Mouse (Mus musculus) spleen, postnatal 4 days (tissue): Measurements from ENCODE around the gene Susd1.

ENCODE experiments used
- DNase-seq, 2 experiments: peaks; one replicate each; pipeline ENCODE4 v3.0.0; 2022; ENCODE audit warnings: low spot score in 2 of 2

Susd1 gene

DNA sequence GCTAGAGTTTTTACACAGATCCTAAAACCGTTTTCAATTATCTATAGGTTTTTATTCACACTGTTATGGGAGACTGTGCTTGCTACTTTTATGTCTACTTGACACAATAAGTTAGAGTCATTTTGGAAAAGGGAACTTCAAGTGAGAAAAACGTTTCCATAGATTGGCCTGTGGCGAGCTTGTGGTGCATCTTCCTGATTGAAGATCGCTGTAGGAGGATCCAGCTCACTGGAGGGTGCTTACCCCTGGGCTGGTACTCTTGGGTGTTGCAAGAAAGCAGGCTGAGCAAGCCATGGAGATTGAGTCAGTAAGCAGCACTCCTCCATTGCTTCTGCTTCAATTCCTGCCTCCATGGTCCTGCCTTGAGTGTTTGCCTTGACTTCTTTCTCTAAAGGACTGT is 2.5 kb downstream of the Susd1 start:
- no peak for DNase-seq

DNA sequence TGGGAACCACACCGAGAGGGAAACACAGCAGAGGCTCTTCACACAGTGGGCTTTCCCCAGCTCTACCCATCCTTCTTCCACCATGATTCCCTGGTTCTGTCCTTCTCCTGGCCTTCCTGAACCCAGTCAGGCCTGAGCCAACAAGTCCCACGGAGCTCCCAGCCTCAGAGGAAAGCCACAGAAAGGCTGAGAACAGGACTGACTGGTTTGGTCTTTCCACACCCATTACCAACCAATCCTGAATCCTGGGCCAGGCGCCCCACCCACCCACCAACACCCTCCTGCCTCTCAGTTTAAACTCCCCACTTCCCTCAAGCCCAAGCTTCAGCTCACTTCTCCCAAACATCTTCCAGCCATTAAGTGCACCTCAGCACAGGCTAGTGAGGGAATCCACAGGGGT is 4.4 kb downstream of the Susd1 start:
- no peak for DNase-seq

DNA sequence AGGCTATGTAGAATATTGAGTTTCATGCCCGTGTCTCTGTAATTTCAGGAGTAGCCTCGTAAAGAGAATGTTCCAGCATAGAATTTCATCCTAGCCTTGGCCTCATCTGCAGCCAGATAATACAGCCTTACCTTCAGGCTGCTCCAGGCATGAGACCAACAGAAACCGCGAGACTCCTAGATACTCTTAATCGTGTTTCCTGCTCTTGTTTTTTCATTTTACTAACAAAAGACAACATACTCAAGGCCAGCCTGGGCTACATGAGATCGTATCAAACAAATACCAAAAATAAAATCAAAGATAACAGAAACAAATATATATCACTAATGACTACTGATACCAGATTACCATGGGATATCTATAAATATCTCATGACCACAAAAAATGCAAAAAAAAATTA is 9.3 kb downstream of the Susd1 start:
- DNase-seq: no peak

DNA sequence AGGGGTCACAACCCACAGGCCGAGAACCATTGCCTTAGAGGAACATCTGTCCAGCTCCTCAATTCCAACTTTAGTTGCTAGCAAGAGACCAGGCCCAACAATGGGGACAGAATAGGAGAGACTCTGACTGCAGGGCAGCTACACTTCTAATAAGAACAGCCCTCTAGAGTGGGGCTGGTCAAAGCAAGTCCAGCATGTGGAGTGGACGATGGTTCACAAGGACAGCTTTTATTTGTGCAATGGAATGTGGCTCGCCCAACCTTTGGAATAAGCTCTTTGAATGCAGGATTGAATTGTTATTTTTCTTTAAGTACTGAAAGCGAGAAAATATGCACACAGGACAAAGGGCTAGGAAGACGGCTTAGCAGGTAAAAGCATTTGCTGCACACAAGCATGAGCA is 12.0 kb downstream of the Susd1 start:
- no peak for DNase-seq

DNA sequence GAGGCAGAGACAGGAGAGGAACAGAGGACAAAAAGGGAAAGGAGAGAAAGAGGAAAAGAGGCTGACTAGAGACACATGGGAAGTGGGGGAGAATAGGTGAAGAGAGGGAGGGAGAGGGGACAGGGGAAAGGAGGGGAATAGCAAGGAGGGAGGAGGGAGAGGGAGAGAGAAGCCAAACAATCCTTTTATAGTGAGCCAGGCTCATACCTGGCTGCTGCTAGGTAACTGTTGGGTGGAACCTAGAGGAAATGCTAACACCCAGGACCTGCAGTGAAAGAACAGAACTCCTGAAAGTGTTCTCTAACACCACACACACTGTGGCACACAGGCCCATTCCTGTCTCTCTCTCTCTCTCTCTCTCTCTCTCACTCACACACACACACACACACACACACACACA is 15.6 kb downstream of the Susd1 start:
- no peak for DNase-seq

DNA sequence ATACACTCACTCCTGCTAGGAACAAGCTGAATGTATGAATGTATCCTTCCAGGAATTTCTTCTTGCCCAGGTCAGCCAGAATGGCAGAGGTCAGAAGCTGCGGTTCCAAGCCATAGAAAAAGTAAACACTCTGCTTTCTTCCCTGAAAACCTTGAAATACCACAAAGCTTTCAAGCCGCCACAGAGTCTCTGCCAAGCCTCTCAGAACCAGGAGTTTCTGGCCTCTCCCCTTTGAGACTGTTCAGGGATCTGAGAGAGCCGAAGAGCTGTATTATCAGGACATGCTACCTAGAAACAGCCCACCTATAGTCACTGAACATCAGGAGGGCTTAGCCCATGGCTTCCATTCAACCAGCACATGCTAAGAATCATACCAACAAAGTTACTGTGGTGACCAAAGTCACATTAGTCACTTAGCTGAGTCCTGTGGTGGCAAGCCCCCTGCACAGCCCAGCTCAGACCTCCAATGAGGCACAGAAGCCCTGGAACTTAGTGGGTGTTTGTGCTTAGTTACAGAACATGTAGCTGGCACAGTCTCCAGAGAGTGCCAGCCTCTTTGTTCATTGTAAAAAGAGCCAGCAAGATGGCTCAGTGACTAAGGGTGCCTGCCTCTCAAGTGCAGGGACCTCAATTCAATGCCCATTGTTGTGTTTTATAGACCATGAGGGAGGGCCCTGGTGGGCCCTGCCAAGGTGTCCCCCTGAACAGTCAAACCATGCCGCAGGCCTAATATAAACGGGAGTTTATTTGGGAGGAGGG is 16.2 kb downstream of the Susd1 start:
- no peak for DNase-seq

DNA sequence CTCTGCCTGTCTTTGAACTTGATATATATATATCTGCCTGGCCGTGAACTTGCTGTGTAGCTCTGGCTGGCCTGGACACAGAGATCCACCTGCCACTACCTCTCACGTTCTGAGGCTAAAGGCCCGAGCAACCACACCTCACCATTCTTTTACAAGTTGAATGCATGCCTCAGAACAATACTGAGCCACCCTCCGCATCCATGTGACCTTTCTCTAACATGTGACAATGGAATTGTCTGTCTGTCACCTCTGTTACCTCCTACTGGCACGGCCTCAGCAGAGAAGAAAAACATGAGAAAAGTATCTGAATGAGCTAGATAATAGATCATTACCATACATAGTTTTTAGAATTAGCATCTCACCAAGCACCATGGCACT is 17.1 kb downstream of the Susd1 start:
- no peak for DNase-seq

DNA sequence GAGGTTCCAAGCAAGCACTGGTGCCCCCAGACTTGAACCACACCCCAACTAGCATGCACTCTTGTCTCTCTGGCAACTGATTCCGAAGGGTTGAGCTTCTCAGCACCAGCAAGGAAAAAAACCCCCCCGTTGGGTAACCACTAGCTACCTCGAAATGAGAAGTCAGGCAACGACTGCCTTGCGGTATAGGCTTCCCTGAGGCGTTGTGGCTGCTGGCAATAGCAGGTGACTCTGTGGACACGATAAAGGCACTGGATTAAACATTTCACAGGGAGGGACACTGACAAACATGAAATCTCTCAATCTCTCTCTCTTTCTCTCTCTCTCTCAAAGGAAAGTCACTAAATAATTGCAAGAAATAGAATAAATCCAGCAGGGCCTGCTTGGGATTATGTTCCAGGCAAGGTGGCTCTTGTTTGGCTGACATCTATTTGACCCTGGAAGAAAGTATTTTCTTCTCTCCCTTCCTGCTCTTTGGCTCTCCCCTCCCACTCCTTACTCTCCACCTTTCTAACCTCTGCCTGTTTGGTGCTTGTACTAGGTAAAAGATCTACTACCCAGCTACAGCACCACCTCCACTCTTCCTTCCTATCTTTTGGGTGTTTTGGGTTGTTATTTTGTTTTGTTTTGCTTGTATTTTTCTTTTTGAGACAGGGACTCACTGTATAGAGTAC is 17.6 kb downstream of the Susd1 start:
- DNase-seq: no peak

DNA sequence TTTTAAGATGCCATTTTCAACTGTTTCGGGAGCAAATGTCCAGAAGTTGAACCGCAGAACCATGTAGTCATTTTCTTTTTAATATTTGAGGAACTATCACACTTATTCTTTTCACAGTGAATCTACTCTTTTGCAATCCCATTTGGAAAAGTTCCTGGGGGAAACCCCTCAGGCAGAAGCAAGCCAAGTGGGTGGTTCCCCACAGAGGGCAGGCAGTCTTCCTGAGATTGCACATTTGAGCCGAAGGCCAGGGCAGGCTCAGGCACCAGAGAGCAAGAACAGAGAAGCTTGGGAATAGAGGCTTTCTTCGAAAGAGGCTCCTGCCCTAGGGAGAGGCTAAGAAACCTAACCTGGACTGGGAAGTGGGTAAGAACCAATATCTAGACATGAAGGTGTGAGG is 19.2 kb downstream of the Susd1 start:
- DNase-seq: no peak

DNA sequence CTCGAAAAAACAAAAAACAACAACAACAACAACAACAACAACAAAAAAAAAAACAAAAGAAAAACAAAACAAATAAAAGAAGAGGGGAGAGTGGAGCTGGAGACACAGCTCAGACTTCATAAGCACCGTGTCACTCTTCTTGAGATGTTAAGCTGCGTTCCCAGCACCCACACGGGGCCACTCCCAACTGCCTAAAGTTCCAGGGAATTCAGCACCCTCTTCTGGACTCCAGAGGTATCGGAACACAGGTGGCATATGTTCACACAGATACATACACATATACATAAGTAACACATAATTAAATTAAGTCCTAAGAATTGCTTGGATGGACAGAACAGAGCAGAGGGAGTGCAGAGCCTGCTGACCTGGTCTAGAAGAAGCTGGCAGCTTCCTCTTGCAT is 25.0 kb downstream of the Susd1 start:
- DNase-seq: no peak

DNA sequence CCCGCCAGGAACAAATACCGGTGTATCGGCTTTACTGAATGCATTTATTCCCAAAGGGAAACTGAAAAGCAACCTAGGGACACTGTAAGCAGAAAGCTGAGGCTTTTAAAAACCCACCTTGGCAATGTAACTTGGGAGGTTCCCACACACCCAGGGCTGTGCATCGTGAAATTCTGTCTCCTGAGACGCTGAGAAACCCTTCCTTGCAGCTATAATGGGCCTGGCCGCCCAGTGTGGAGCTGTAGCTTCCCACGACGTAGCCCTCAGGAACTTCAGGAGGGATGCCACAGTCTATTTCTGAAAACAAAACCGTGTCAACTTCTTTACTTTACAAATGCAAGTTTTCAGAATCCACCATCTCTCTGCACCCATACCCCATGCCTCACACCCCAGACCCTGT is 27.3 kb downstream of the Susd1 start:
- no peak for DNase-seq

DNA sequence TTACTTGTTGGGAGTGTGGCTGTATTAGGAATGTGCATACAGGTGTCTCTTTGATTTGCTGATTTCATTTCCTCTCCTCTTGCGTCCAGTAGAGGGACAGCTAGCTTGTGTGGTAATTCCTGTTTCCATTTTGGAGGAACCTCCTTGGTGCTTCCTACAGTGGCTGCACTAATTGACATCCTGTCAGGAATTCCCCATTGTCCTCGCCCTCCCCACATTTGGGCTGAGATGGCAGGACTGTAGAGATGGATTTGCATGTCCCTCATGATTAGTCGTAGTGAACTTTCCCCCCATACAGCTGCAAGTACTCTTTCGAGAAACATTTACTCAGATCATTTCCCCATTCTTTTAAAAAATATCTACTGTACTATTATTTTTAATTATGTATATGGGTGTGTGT is 30.7 kb downstream of the Susd1 start:
- DNase-seq: no peak

DNA sequence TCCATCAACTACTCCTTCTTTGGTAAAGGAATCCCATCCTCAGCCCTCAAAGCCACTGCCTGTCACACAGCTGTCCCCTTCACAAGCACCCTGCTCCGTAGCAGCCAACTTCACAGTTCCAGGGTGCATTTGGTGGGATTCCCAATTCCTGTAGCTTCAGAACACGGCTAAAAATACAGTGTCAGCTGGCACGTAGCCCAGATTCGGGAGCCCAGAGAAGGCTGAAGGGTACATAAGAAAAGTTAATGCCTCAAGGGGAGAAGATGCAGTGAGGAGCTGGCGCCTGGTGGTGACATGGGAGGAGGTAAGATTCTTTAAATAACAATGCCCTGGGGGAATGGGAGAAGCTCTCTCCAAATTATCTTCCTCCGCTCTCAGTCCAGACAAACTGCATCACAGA is 34.1 kb downstream of the Susd1 start:
- DNase-seq: no peak

DNA sequence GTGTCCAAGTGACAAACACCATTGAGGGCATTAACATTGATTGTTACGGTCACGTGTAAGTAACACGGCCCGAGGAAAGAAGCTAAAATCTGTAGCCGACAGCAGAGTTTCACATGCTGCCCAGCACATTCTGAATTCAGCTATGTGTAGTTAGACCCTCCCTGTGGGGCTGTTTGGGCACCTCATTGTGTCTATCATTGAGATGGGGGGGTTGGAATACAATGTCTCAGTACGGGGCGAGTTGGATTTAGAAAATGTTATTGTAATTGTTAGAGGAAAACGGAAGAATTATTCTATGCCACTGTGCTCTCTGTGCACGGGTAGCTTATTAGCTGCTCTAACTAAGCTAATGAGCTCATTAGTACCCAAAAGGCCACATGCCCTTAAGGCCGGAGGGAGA is 37.5 kb downstream of the Susd1 start:
- no peak for DNase-seq

DNA sequence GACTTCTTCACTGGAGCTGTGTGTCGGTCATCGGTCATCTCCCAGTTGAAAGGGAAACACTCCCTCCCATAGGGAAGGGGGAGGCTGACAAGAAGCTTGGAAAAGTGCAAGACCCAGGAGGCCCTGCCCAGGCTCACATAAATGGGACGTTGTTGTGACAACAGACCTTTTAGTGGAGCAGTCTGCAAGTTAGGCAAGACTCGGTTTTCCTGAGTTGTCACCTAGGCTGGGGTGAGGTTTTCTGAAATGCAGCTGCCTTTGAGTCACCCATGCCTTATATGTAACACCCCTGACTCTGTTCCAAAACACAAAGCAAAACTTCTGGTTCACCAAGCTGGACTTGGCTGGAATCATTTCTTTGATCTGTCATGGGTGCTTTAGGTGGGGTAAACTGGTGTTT is 39.1 kb downstream of the Susd1 start:
- no peak for DNase-seq

DNA sequence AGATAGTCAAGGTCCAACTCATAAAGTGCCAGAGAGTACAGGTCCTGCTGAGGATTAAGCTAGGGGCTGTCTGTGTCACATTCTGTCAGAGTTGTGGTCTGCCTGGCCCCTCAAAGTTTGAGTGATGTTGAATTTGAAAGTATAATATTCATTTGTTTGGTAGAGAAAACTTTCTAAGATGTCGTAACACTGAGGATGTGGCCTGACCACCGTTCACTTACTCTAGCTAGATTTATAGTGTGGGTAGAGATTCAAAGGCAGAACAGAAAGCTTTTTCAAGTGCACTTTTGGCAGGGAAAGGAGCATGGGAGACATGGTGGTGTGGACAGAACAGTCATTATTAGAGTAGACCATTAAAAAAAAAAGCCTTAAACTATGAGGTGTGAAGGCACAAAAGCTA is 42.9 kb downstream of the Susd1 start:
- DNase-seq: no peak

DNA sequence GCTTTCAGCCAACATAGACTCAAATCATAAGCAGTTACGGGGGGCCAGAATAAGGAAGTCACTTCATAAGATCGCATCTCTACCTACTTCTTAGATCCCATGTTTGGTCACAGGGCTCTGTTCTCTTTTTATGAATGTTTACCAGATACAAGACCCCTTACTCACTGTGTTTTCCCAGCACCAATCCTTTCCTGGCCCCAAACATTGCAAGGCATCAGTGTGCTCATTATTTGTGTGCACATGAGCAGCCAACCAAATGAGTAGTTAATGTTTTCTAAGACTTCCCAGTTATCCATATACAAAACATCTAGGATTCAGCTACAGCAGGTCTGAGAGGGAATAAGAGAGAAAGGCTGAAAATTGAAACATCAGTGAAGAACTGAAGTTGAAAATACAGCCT is 44.3 kb downstream of the Susd1 start:
- DNase-seq: no peak

DNA sequence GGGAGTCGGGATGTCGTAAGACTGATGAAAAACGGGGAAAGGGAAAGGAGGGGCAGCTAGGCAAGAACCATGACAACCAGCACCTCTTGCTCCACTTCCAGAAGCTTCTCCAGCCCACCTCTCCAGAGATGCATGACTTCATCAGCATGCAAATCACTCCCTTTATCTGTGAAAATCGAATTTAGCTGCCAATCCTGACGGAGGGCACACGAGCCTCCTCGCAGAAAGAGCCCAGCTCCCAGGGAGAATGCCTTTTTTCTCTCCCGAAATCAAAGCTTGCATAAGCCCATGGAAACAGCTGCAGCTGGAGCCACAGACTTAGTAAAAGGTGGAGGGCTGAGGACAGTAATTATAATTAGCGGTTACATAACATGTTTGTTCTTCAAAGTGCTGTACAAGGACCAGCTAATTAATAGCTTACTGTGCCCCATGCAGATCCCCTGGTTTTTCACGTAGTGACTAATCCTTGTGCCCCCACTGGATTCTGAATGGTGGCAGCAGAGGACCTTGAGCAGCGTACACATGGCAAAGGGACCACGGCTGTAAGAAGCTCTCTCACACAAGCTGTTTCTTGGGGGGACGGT is 49.9 kb downstream of the Susd1 start:
- DNase-seq: no peak

DNA sequence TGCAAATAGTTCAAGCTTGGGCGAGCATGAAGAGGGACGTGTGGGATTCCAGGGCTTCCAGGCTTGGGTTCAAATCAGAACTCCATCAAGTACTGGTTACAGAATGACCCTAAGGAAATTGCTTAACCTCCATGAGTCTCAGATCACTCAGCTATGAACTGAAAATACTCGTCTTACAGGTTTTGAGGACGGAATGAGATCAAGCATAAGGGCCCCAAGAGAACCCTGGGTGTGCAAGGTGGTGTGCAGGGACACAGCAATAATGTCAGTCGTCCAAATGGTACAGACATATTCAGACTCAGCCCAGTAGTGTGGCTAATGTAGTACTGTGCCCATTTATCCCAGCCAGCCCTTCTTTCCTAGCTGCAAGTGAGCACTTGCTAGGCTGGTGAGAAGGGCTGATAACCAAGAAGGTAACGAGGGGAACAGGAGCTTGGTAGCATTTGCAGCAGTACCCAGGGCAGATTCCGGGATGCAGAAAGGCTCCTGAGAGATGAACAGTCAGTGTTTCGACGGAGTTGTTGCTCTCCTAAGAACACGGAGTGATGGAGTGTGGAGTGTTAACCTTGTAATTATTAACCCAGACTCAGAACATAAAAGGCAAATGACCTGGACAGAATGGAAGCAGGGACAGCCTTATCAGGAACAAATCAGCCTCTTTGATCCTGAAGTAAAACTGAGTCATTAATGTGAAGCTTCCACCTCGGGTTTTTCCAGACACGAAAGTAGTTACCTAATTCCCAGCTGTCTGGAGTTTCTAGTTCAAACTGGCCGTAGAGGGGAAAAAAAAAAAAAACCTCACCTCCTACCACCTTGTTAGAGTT is 50.8 kb downstream of the Susd1 start:
- DNase-seq: no peak

DNA sequence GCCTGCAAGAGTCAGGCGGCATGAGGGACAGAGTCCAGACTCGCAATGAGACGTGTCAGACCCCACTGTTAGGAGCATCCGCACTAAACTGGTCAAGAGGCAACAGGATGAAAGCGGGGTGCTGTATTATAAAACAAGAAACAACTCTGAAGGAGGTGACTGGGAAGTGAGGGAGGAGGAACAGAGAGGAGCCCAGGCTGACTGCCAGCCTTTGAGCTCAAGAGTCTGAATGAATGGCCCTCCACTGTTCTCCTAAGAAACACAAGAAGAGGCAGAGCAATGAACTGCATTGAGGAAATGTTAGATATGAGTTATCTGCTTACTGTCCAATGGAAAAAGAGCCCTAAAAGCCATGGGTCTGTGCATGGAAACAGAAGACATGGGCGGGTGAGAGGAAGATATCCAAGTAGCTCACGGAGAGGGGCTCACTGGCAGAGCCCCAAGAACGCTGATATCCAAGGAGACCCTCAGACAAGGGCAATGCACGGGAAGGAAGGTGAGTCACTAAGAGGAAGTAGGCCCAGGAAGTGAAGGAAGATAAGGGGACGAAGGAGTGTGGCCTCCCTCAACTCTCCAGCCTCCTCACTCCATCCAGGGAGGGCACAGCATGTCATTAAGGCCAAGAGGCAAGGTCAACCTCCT is 53.1 kb downstream of the Susd1 start:
- no peak for DNase-seq

DNA sequence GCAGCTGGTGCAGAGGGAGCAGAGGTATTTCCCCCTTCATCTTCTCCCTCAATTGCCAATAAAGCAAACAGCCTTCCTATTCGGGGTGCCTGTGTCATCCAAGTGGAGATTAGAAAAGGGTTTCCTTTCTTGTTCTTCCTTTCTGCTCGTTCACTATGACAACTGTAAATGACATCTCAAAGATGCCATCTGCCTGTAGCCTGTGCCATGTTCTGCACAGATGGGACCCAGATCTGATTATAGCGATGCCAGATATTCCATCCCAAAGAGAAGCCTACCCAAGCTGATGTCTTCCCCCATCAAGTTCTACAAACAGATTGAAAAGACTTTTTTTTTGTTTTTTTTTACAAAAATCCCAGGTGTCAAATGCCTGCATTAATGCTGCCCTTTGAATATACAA is 54.6 kb downstream of the Susd1 start:
- DNase-seq: no peak

DNA sequence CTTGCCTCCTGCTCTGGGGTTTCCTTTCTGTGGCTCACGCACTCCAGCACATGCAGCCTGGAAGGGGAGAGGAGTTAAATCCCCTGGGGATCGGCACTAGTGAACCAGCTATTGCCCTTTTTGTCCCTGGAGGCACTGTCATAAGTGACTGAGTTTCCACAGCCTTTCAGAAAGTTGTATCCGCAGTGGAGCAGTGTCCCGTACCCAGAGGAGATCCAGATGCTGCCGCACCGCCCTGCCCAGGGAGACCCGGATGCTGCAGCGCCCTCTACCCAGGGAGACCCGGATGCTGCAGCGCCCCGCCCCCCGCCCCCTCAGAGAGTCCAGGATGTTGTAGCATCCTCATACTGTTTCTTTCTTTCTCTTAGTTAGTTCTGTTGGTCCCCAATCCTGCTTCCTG is 56.3 kb downstream of the Susd1 start:
- DNase-seq: no peak
